Mouse (Mus musculus) liver, embryonic 16.5 days (tissue): Measurements from ENCODE around the gene Zc3h15. TPM values are rescaled to one million over a fixed set of nuclear protein-coding genes. Genes with fewer than 3 reads are reported as not detected.

Source experiments
- ATAC-seq: fragments of 200-750 bp; cut with Nextera tagmentation; 2 replicates; pipeline ENCODE4 v1.8.0; 2017; ENCODE audit warnings: low read depth, mild to moderate bottlenecking, moderate number of reproducible peaks, moderate library complexity
- H3K27ac ChIP-seq: fragments of 300-500 bp; sonication (generic); 2 replicates; pipeline ENCODE4 v1.5.1; 2014; ENCODE audit warnings: mild to moderate bottlenecking, low read length
- H3K27me3 ChIP-seq: fragments of 300-500 bp; sonication (generic); 2 replicates; pipeline ENCODE4 v1.6.1; 2014; ENCODE audit warnings: low read depth, low read length, mixed read lengths; ENCODE audit not compliant: control insufficient read depth, insufficient read depth
- H3K36me3 ChIP-seq: fragments of 300-500 bp; sonication (generic); 2 replicates; pipeline ENCODE4 v1.6.1; 2014; ENCODE audit warnings: mild to moderate bottlenecking; ENCODE audit not compliant: control insufficient read depth, insufficient read depth
- H3K4me1 ChIP-seq: fragments of 300-500 bp; sonication (generic); 2 replicates; pipeline ENCODE4 v1.6.1; 2014; ENCODE audit warnings: low read depth, low read length, mixed read lengths; ENCODE audit not compliant: control insufficient read depth
- H3K4me2 ChIP-seq: fragments of 300-500 bp; sonication (generic); 2 replicates; pipeline ENCODE4 v1.6.1; 2014; ENCODE audit warnings: low read depth, low read length, mixed read lengths
- H3K4me3 ChIP-seq: fragments of 300-500 bp; sonication (generic); 2 replicates; pipeline ENCODE4 v1.5.1; 2014; ENCODE audit warnings: low read depth, mild to moderate bottlenecking, low read length
- H3K9ac ChIP-seq: fragments of 300-500 bp; sonication (generic); 2 replicates; pipeline ENCODE4 v1.6.1; 2014; ENCODE audit warnings: low read depth, low read length
- H3K9me3 ChIP-seq: fragments of 300-500 bp; sonication (generic); replicated peaks from 2 replicates; pipeline ENCODE4 v1.6.1; 2016; ENCODE audit warnings: low read length; ENCODE audit not compliant: control insufficient read depth
- WGBS: fragments of 180-500 bp; shearing (Covaris S2); extraction: QIAGEN DNeasy Blood & Tissue Kit; methylation state at CpG from one replicate; pipeline ENCODE4 v1.1.7; 2014; ENCODE audit not compliant: insufficient replicate concordance; 5-methylcytosine and 5-hydroxymethylcytosine counted together
- polyA plus RNA-seq: library from polyadenylated mRNA; unstranded; fragments of >200 nt; fragmentation: Nextera tagmentation; extraction: Ambion mirVana; gene quantifications from 2 replicates; pipeline ENCODE4 v1.2.1, GENCODE M21; 2015

Gene Zc3h15
- 38.9 and 45.5 TPM in 2 replicates for polyA plus RNA-seq

- Histone ChIP-seq H3K4me1 (peaks cover 8% of the 10 kb centered on the region), H3K27ac (peak within 1 kb of the TSS; percentile 82), H3K9ac (peak within 1 kb of the TSS; percentile 92), H3K36me3 (no peaks in the 10 kb centered on the region), H3K4me3 (peak within 1 kb of the TSS; percentile 93), H3K4me2 (peak within 1 kb of the TSS; percentile 95), H3K27me3 (no peaks in the 10 kb centered on the region), H3K9me3 (no peaks in the 10 kb centered on the region)
- peak; percentile 99 for ATAC-seq
- under 1% methylated on average over 83 of the region's 100 CpGs for WGBS
These were observed at the start of gene Zc3h15 for GRCm38 (mm10) chr2:83644276-83645252. TSS of gene Zc3h15 (plus strand) at chr2:83644435.

- WGBS = 66% methylated on average over 11 of the region's 11 CpGs
- no peaks in the 10 kb centered on the region for H3K9me3 ChIP-seq
- H3K4me3 ChIP-seq = no peak overlapping the region
- H3K27ac ChIP-seq = no peak overlapping the region
- H3K4me2 ChIP-seq = no peak overlapping the region
- no peaks in the 10 kb centered on the region for H3K27me3 ChIP-seq
- H3K4me1 ChIP-seq = no peaks in the 10 kb centered on the region
- no peak for ATAC-seq
- H3K9ac ChIP-seq = no peak overlapping the region
- no peaks in the 10 kb centered on the region for H3K36me3 ChIP-seq
These were observed 23.5 kb upstream of the Zc3h15 start for GRCm38 (mm10) chr2:83620558-83621367.

- H3K9me3 ChIP-seq = no peaks in the 10 kb centered on the region
- no peaks in the 10 kb centered on the region for H3K27me3 ChIP-seq
- H3K4me1 ChIP-seq = no peaks in the 10 kb centered on the region
- H3K4me3 ChIP-seq = no peak overlapping the region
- WGBS = 77% methylated on average over 4 of the region's 4 CpGs
- no peaks in the 10 kb centered on the region for H3K36me3 ChIP-seq
- H3K27ac ChIP-seq = no peak overlapping the region
- no peak overlapping the region for H3K4me2 ChIP-seq
- ATAC-seq = no peak
- no peak overlapping the region for H3K9ac ChIP-seq
These were observed 22.7 kb upstream of the Zc3h15 start for GRCm38 (mm10) chr2:83621511-83621910.

GRCm38 (mm10) chr2:83622792-83623191, 21.4 kb upstream of the Zc3h15 start:
- WGBS = 38% methylated on average over 11 of the region's 11 CpGs

GRCm38 (mm10) chr2:83624045-83624444, 20.2 kb upstream of the Zc3h15 start:
- ATAC-seq = no peak
- Histone ChIP-seq H3K9me3 (no peaks in the 10 kb centered on the region), H3K27me3 (no peaks in the 10 kb centered on the region), H3K9ac (no peak overlapping the region), H3K36me3 (no peaks in the 10 kb centered on the region), H3K4me3 (no peak overlapping the region), H3K27ac (no peak overlapping the region), H3K4me2 (no peak overlapping the region), H3K4me1 (no peaks in the 10 kb centered on the region)
- 54% methylated on average over 4 of the region's 4 CpGs for WGBS

More at GRCm38 (mm10) chr2:83622792-83623191, 21.4 kb upstream of the Zc3h15 start:
- Histone ChIP-seq H3K9me3 (no peaks in the 10 kb centered on the region), H3K4me2 (no peak overlapping the region), H3K36me3 (no peaks in the 10 kb centered on the region), H3K27ac (no peak overlapping the region), H3K27me3 (no peaks in the 10 kb centered on the region), H3K4me1 (no peaks in the 10 kb centered on the region), H3K9ac (no peak overlapping the region), H3K4me3 (no peak overlapping the region)
- ATAC-seq = no peak

GRCm38 (mm10) chr2:83625226-83626108, 18.8 kb upstream of the Zc3h15 start:
- Histone ChIP-seq H3K4me2 (no peak overlapping the region), H3K4me1 (no peaks in the 10 kb centered on the region)
- WGBS = 22% methylated on average over 10 of the region's 10 CpGs

GRCm38 (mm10) chr2:83626881-83627280, 17.4 kb upstream of the Zc3h15 start:
- H3K4me2 ChIP-seq = no peak overlapping the region
- 62% methylated on average over 9 of the region's 9 CpGs for WGBS
- H3K27ac ChIP-seq = no peak overlapping the region
- no peaks in the 10 kb centered on the region for H3K4me1 ChIP-seq
- H3K27me3 ChIP-seq = no peaks in the 10 kb centered on the region
- H3K9me3 ChIP-seq = no peaks in the 10 kb centered on the region
- no peak overlapping the region for H3K4me3 ChIP-seq
- no peaks in the 10 kb centered on the region for H3K36me3 ChIP-seq
- no peak overlapping the region for H3K9ac ChIP-seq
- ATAC-seq = no peak

More at GRCm38 (mm10) chr2:83625226-83626108, 18.8 kb upstream of the Zc3h15 start:
- Histone ChIP-seq H3K27ac (no peak overlapping the region), H3K27me3 (no peaks in the 10 kb centered on the region), H3K4me3 (no peak overlapping the region), H3K9me3 (no peaks in the 10 kb centered on the region), H3K36me3 (no peaks in the 10 kb centered on the region), H3K9ac (no peak overlapping the region)
- ATAC-seq = no peak; the same call in 1 of the 2 replicates

GRCm38 (mm10) chr2:83627495-83627894, 16.7 kb upstream of the Zc3h15 start:
- Histone ChIP-seq H3K4me3 (no peak overlapping the region), H3K27me3 (no peaks in the 10 kb centered on the region), H3K9ac (no peak overlapping the region), H3K27ac (no peak overlapping the region), H3K9me3 (no peaks in the 10 kb centered on the region), H3K36me3 (no peaks in the 10 kb centered on the region), H3K4me2 (no peak overlapping the region), H3K4me1 (no peaks in the 10 kb centered on the region)
- 53% methylated on average over 9 of the region's 9 CpGs for WGBS
- no peak for ATAC-seq
